Comparison of ENCODE assay signal across 8 mouse cellular contexts in genomic region chr14:11555061-11555501, GRCm38 (mm10). TPM values are rescaled to one million over a fixed set of nuclear protein-coding genes. Genes with fewer than 3 reads are reported as not detected.
DNase-seq lines count a peak whose midpoint lies in the region; ATAC-seq and TF ChIP-seq lines count a peak whose summit lies in the region.

No protein-coding gene starts in this region.

- 2% methylated on average over 17 of the region's 17 CpGs for WGBS in embryonic facial prominence, embryonic 15.5 days
- WGBS in hindbrain, embryonic 13.5 days: under 1% methylated on average over 17 of the region's 17 CpGs
- under 1% methylated on average over 17 of the region's 17 CpGs for WGBS in liver, embryonic 14.5 days (ENCODE audit: insufficient replicate concordance)

- H3K36me3 ChIP-seq in embryonic facial prominence, embryonic 15.5 days: no peaks in the 10 kb centered on the region
- H3K36me3 ChIP-seq in hindbrain, embryonic 13.5 days: no peaks in the 10 kb centered on the region
- H3K36me3 ChIP-seq in liver, embryonic 14.5 days (replicated peaks; ENCODE audit: control insufficient read depth, insufficient read depth, low read depth): no peaks in the 10 kb centered on the region

- peak overlapping the region; percentile 77 for H3K9ac ChIP-seq in embryonic facial prominence, embryonic 15.5 days
- peak overlapping the region; percentile 95 for H3K9ac ChIP-seq in hindbrain, embryonic 13.5 days
- H3K9ac ChIP-seq in liver, embryonic 14.5 days (replicated peaks): no peak overlapping the region

- H3K27ac ChIP-seq in embryonic facial prominence, embryonic 15.5 days (replicated peaks): peak overlapping the region; percentile 99
- peak overlapping the region; percentile 97 for H3K27ac ChIP-seq in hindbrain, embryonic 13.5 days
- no peak overlapping the region for H3K27ac ChIP-seq in liver, embryonic 14.5 days

- no peaks in the 10 kb centered on the region for H3K27me3 ChIP-seq in embryonic facial prominence, embryonic 15.5 days
- H3K27me3 ChIP-seq in hindbrain, embryonic 13.5 days: no peaks in the 10 kb centered on the region
- peaks cover 53% of the 10 kb centered on the region for H3K27me3 ChIP-seq in liver, embryonic 14.5 days (ENCODE audit: control insufficient read depth, insufficient read depth, low read length)

- TF ChIP-seq CTCF in liver, embryonic 14.5 days (IDR thresholded peaks at IDR 0.05; ENCODE audit: low read depth): no peak

- peaks cover 22% of the 10 kb centered on the region for H3K4me1 ChIP-seq in embryonic facial prominence, embryonic 15.5 days
- peaks cover 32% of the 10 kb centered on the region for H3K4me1 ChIP-seq in hindbrain, embryonic 13.5 days (replicated peaks)
- H3K4me1 ChIP-seq in liver, embryonic 14.5 days (replicated peaks; ENCODE audit: control insufficient read depth in 2 of 2, insufficient read depth in 2 of 2, low read length in 1 of 2): no peaks in the 10 kb centered on the region

- no peaks in the 10 kb centered on the region for H3K9me3 ChIP-seq in embryonic facial prominence, embryonic 15.5 days (replicated peaks)
- no peaks in the 10 kb centered on the region for H3K9me3 ChIP-seq in hindbrain, embryonic 13.5 days
- H3K9me3 ChIP-seq in liver, embryonic 14.5 days (ENCODE audit: control insufficient read depth, low read length): no peaks in the 10 kb centered on the region

- TF ChIP-seq EP300 in liver, embryonic 14.5 days (IDR thresholded peaks at IDR 0.05; ENCODE audit: low read depth): no peak

- H3K4me2 ChIP-seq in embryonic facial prominence, embryonic 15.5 days (replicated peaks): peak overlapping the region; percentile 95
- H3K4me2 ChIP-seq in hindbrain, embryonic 13.5 days: peak overlapping the region; percentile 82
- H3K4me2 ChIP-seq in liver, embryonic 14.5 days (ENCODE audit: low read depth): peak overlapping the region; percentile 60

- peak overlapping the region; percentile 65 for H3K4me3 ChIP-seq in embryonic facial prominence, embryonic 15.5 days (replicated peaks)
- peak overlapping the region; percentile 85 for H3K4me3 ChIP-seq in hindbrain, embryonic 13.5 days
- H3K4me3 ChIP-seq in liver, embryonic 14.5 days (ENCODE audit: insufficient read depth in 1 of 2, low read depth in 2 of 2, low read length in 2 of 2): peak overlapping the region; percentile 53 to 60

- ATAC-seq in embryonic facial prominence, embryonic 15.5 days (ENCODE audit: insufficient number of reproducible peaks, low FRiP score, low TSS enrichment, low read depth): no peak
- ATAC-seq in hindbrain, embryonic 13.5 days (ENCODE audit: low FRiP score): peak; percentile 4; the same call in 1 of the 2 replicates
- no peak for ATAC-seq in liver, embryonic 14.5 days (ENCODE audit: insufficient read depth)
- ATAC-seq in erythroid progenitor cell, adult 5-6 weeks (replicated peaks; ENCODE audit: low FRiP score, poor library complexity, severe bottlenecking): no peak

- peak; percentile 31 for DNase-seq in gastrocnemius, postnatal 25 days
- no peak for DNase-seq in gastrocnemius, adult 8-10 months (ENCODE audit: low spot score in 2 of 2)
- peak; percentile 54 for DNase-seq in adrenal gland, postnatal 10 days
- DNase-seq in liver, embryonic 14.5 days (ENCODE audit: low read depth in 3 of 3, low spot score in 3 of 3): no peak
- peak; percentile 48 for DNase-seq in retina, embryonic 14.5 days (ENCODE audit: low spot score)

RNA-seq across cellular contexts. Expression of gene Ptprg, which starts 1.7 kb away (rescaled TPM):
- 10 to 100 TPM; 24.2 to 29.1 TPM for total RNA-seq in gastrocnemius, postnatal 25 days (2021)
- total RNA-seq in gastrocnemius, adult 8-10 months (2022): 10 to 100 TPM; 13.3 to 22.4 (median 19.1) TPM
- total RNA-seq in adrenal gland, postnatal 10 days (2021): 10 to 100 TPM; 89.9 to 96.8 TPM
- 21.6 and 25.6 TPM in 2 replicates for polyA plus RNA-seq in embryonic facial prominence, embryonic 15.5 days (2015; fragmentation: Nextera tagmentation; extraction: Ambion mirVana)
- polyA plus RNA-seq in hindbrain, embryonic 13.5 days (2015; fragmentation: Nextera tagmentation; extraction: Ambion mirVana): 47.3 and 47.5 TPM in 2 replicates
- 0.69 and 0.75 TPM in 2 replicates for polyA plus RNA-seq in liver, embryonic 14.5 days (2012; rRNA removed)
- polyA plus RNA-seq in liver, embryonic 14.5 days (2014; fragmentation: Nextera tagmentation; extraction: Ambion mirVana): 0.99 and 1.4 TPM in 2 replicates
- total RNA-seq in erythroid progenitor cell, adult 5-6 weeks (2015; ENCODE audit: low replicate concordance): 1.7 TPM in 1 of 2 replicates, not detected in the other
- total RNA-seq in erythroid progenitor cell, adult 5-6 weeks (2017; ENCODE audit: low replicate concordance): not detected in 2 replicates

Comparison
In these comparisons a context has a peak if more than half of its experiments do, and no peak if none do; other contexts are left out.
1. DNase-seq: peak in gastrocnemius, postnatal 25 days (single experiment), adrenal gland, postnatal 10 days (single experiment) and retina, embryonic 14.5 days (single experiment); none in gastrocnemius, adult 8-10 months (0 of 2) and liver, embryonic 14.5 days (0 of 3).
2. RNA of gene Ptprg, which starts 1.7 kb away (total RNA-seq): 89.9 to 96.8 TPM in adrenal gland, postnatal 10 days, 24.2 to 29.1 TPM in gastrocnemius, postnatal 25 days and 13.3 to 22.4 TPM in gastrocnemius, adult 8-10 months; 1.7 TPM in erythroid progenitor cell, adult 5-6 weeks; every median in the first group is over 4 times any median in the second.
3. Peak in every context shown above with its lines, with median percentiles within 50 percentile points of each other: H3K4me2 ChIP-seq and H3K4me3 ChIP-seq.